Mouse (Mus musculus) heart, postnatal 0 days (tissue): ENCODE data around the gene Fgfr2.

Source experiments
- CTCF ChIP-seq: IDR thresholded peaks from 2 replicates; pipeline ENCODE4 v1.5.1; 2016; ENCODE audit warnings: antibody characterized with exemption, control low read depth, low read depth
- EP300 ChIP-seq: IDR thresholded peaks from 2 replicates; pipeline ENCODE4 v1.6.1; 2016; ENCODE audit warnings: antibody characterized with exemption, low read depth

GRCm38 (mm10) chr7:132964395-132964794 lies 158.8 kb downstream of the Fgfr2 start:
- TF ChIP-seq CTCF (no peak), EP300 (no peak)
